Mouse (Mus musculus) liver, embryonic 14.5 days (tissue): ENCODE results near the gene Insr. TPM values are rescaled to one million over a fixed set of nuclear protein-coding genes. Genes with fewer than 3 reads are reported as not detected.

Source experiments
- ATAC-seq: fragments of 200-750 bp; cut with Nextera tagmentation; 2 replicates; pipeline ENCODE4 v1.8.0; 2017; ENCODE audit warnings: moderate number of reproducible peaks, mild to moderate bottlenecking, moderate library complexity; ENCODE audit not compliant: insufficient read depth
- DNase-seq, 3 experiments: peaks; one replicate each; pipeline ENCODE4 v3.0.0-alpha.2; 2012 to 2013; ENCODE audit warnings: low read depth in 3 of 3, low spot score in 3 of 3
- H3K27ac ChIP-seq: fragments of 300-500 bp; sonication (generic); 2 replicates; pipeline ENCODE4 v1.5.1; 2014; ENCODE audit warnings: moderate library complexity, mild to moderate bottlenecking, control low read depth, inconsistent platforms
- H3K27me3 ChIP-seq: fragments of 300-500 bp; sonication (generic); 2 replicates; pipeline ENCODE4 v1.6.1; 2014; ENCODE audit warnings: mild to moderate bottlenecking, low read length, moderate library complexity; ENCODE audit not compliant: control insufficient read depth, insufficient read depth
- H3K36me3 ChIP-seq: fragments of 300-500 bp; sonication (generic); replicated peaks from 2 replicates; pipeline ENCODE4 v1.6.1; 2014; ENCODE audit warnings: low read depth; ENCODE audit not compliant: control insufficient read depth, insufficient read depth
- H3K4me1 ChIP-seq, 2 experiments: fragments of 200-500 bp in 1 of 2; fragments of 300-500 bp in 1 of 2; sonication (generic) in 1 of 2; replicated peaks; 2 replicates each; pipeline ENCODE4 v1.6.1; 2012 to 2014; ENCODE audit warnings: antibody characterized with exemption in 1 of 2, inconsistent platforms in 1 of 2, low read length in 1 of 2; ENCODE audit not compliant: control insufficient read depth in 2 of 2, insufficient read depth in 2 of 2
- H3K4me2 ChIP-seq: fragments of 300-500 bp; sonication (generic); 2 replicates; pipeline ENCODE4 v1.6.1; 2014; ENCODE audit warnings: low read depth, mild to moderate bottlenecking, control low read depth, moderate library complexity
- H3K4me3 ChIP-seq, 2 experiments: fragments of 200-500 bp in 1 of 2; fragments of 300-500 bp in 1 of 2; sonication (generic) in 1 of 2; 2 replicates each; pipeline ENCODE4 v1.5.1; 2012 to 2014; ENCODE audit warnings: low read depth in 2 of 2, low read length in 2 of 2, mild to moderate bottlenecking in 2 of 2, control low read depth in 1 of 2, inconsistent platforms in 1 of 2, moderate library complexity in 1 of 2; ENCODE audit not compliant: insufficient read depth in 1 of 2
- H3K9ac ChIP-seq: fragments of 300-500 bp; sonication (generic); replicated peaks from 2 replicates; pipeline ENCODE4 v1.6.1; 2014; ENCODE audit warnings: mild to moderate bottlenecking, control low read depth, moderate library complexity
- H3K9me3 ChIP-seq: fragments of 300-500 bp; sonication (generic); 2 replicates; pipeline ENCODE4 v1.6.1; 2016; ENCODE audit warnings: low read length, mixed read lengths; ENCODE audit not compliant: control insufficient read depth
- CTCF ChIP-seq: IDR thresholded peaks from 2 replicates; pipeline ENCODE4 v1.5.1; 2016; ENCODE audit warnings: antibody characterized with exemption, low read depth, control low read depth
- EP300 ChIP-seq: IDR thresholded peaks from 2 replicates; pipeline ENCODE4 v1.6.1; 2016; ENCODE audit warnings: antibody characterized with exemption, low read depth
- WGBS: fragments of 180-500 bp; shearing (Covaris S2); extraction: QIAGEN DNeasy Blood & Tissue Kit; methylation state at CpG from one replicate; pipeline ENCODE4 v1.1.7; 2014; ENCODE audit not compliant: insufficient replicate concordance; 5-methylcytosine and 5-hydroxymethylcytosine counted together
- polyA plus RNA-seq, 2 experiments: library from polyadenylated mRNA; depleted of rRNA in 1 of 2; stranded (reverse) in 1 of 2; unstranded in 1 of 2; fragments of >200 nt; fragmentation: Nextera tagmentation in 1 of 2; extraction: Ambion mirVana in 1 of 2; gene quantifications; 2 replicates each; pipeline versions ENCODE4 v1.2.1 to v1.2.3; 2012 to 2014

The Insr gene
- polyA plus RNA-seq, 2 experiments = 4.4 to 9.2 TPM

- DNase-seq (no peak), ATAC-seq (no peak)
- H3K9ac ChIP-seq = no peak overlapping the region
- H3K9me3 ChIP-seq = no peaks in the 10 kb centered on the region
- no peak overlapping the region for H3K27ac ChIP-seq
- H3K4me2 ChIP-seq = no peak overlapping the region
- H3K36me3 ChIP-seq = no peaks in the 10 kb centered on the region; the same call in 1 of the 2 replicates
- TF ChIP-seq CTCF (no peak), EP300 (no peak)
- H3K27me3 ChIP-seq = no peaks in the 10 kb centered on the region
- H3K4me3 ChIP-seq = no peak overlapping the region
- H3K4me1 ChIP-seq = peaks cover 0 to 14% of the 10 kb centered on the region in 2 experiments; a peak in 3 of 4 replicates
- 57% methylated on average over 2 of the region's 2 CpGs for WGBS
These were observed 29.5 kb downstream of the Insr start for GRCm38 (mm10) chr8:3249886-3250285.

- no peak for ATAC-seq
- Histone ChIP-seq H3K27me3 (no peaks in the 10 kb centered on the region), H3K4me2 (no peak overlapping the region), H3K4me3 (no peak overlapping the region), H3K9ac (no peak overlapping the region), H3K36me3 (no peaks in the 10 kb centered on the region; the same call in 1 of the 2 replicates), H3K9me3 (no peaks in the 10 kb centered on the region), H3K27ac (no peak overlapping the region), H3K4me1 (peaks cover 0 to 14% of the 10 kb centered on the region in 2 experiments; a peak in 3 of 4 replicates)
- 65% methylated on average over 5 of the region's 5 CpGs for WGBS
- no peak for DNase-seq
- TF ChIP-seq CTCF (no peak), EP300 (no peak)
These were observed 30.7 kb downstream of the Insr start for GRCm38 (mm10) chr8:3248704-3249103.

GRCm38 (mm10) chr8:3247129-3247528 lies 32.3 kb downstream of the Insr start:
- ATAC-seq = no peak
- no peak for TF ChIP-seq EP300
- no peak for TF ChIP-seq CTCF
- Histone ChIP-seq H3K27me3 (no peaks in the 10 kb centered on the region), H3K36me3 (no peaks in the 10 kb centered on the region), H3K27ac (no peak overlapping the region), H3K9me3 (no peaks in the 10 kb centered on the region), H3K4me2 (no peak overlapping the region), H3K4me1 (peaks cover 0 to 11% of the 10 kb centered on the region in 2 experiments; a peak in 3 of 4 replicates), H3K9ac (no peak overlapping the region), H3K4me3 (no peak overlapping the region)
- 45% methylated on average over 1 of the region's 1 CpGs for WGBS
- no peak for DNase-seq

GRCm38 (mm10) chr8:3243229-3243628 lies 36.2 kb downstream of the Insr start:
- H3K4me3 ChIP-seq = no peak overlapping the region

GRCm38 (mm10) chr8:3240725-3241124 lies 38.7 kb downstream of the Insr start:
- Histone ChIP-seq H3K9ac (no peak overlapping the region), H3K27ac (no peak overlapping the region), H3K4me2 (no peak overlapping the region), H3K27me3 (no peaks in the 10 kb centered on the region), H3K4me1 (peaks cover 0 to 2% of the 10 kb centered on the region in 2 experiments; a peak in 1 of 4 replicates), H3K4me3 (no peak overlapping the region), H3K9me3 (no peaks in the 10 kb centered on the region), H3K36me3 (no peaks in the 10 kb centered on the region)
- ATAC-seq (no peak), DNase-seq (no peak)
- TF ChIP-seq EP300 = no peak
- no peak for TF ChIP-seq CTCF
- WGBS = 75% methylated on average over 3 of the region's 3 CpGs

More at GRCm38 (mm10) chr8:3243229-3243628, 36.2 kb downstream of the Insr start:
- DNase-seq = no peak
- no peak overlapping the region for H3K9ac ChIP-seq
- ATAC-seq = no peak
- no peaks in the 10 kb centered on the region for H3K4me1 ChIP-seq
- no peak overlapping the region for H3K27ac ChIP-seq
- no peaks in the 10 kb centered on the region for H3K36me3 ChIP-seq
- TF ChIP-seq CTCF = no peak
- no peaks in the 10 kb centered on the region for H3K9me3 ChIP-seq
- 82% methylated on average over 4 of the region's 4 CpGs for WGBS
- H3K27me3 ChIP-seq = no peaks in the 10 kb centered on the region
- H3K4me2 ChIP-seq = no peak overlapping the region
